Mouse (Mus musculus): ENCODE data around the gene Ecd.

The Ecd gene

DNA sequence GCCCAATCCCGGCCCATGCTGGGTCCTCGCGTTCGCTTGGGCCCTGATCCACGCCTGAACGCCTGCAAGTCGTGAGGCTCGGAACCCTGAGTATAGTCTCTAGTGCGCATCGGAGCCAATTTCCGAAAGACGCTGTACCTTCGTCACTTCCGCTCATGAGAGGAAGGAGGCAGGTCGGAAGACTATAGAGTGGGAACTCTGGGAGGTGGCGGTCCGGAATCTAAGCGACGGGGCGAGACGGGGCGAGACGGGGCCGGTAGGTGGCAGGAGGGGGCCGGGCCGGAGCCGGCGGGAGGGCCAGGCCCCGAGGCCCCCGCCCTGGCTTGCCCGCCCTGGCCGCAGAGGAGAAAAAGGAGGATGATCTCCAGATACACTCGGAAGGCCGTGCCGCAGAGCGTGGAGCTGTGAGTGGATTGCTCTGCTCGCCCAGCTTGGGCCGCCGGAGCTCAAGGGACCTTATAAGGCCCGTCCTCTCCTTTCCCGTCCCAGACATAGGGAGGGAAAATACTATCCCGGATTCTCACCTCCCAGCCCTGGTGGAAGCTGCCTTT, at the start of gene Ecd, which contains the start of gene Fam149b:
Gene Ecd (minus strand): TSS at position 131 of the 551 bp plus-strand sequence.
Gene Fam149b (plus strand): TSS at position 172 of the 551 bp plus-strand sequence.
- peak; percentile 95 for DNase-seq

DNA sequence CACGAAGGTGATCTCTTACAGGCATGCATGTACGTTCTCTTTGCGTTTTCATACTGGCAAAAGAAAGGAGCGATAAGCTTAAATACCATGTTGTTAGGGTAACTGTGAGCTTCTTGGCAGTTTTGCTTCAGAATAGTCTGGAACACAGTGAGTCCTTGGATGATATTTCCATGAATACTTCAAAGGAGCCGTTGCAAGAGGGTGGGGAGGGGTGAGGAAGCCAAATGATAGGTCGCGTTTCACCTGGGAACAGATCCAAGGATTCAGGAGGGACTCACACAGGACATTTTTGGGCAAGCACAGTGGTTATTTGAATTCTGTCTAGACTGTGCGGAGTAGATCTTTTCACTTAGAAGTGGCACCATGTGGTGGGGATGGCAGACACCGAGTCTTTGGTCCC, 49.3 kb upstream of the Ecd start:
- no peak for DNase-seq

DNA sequence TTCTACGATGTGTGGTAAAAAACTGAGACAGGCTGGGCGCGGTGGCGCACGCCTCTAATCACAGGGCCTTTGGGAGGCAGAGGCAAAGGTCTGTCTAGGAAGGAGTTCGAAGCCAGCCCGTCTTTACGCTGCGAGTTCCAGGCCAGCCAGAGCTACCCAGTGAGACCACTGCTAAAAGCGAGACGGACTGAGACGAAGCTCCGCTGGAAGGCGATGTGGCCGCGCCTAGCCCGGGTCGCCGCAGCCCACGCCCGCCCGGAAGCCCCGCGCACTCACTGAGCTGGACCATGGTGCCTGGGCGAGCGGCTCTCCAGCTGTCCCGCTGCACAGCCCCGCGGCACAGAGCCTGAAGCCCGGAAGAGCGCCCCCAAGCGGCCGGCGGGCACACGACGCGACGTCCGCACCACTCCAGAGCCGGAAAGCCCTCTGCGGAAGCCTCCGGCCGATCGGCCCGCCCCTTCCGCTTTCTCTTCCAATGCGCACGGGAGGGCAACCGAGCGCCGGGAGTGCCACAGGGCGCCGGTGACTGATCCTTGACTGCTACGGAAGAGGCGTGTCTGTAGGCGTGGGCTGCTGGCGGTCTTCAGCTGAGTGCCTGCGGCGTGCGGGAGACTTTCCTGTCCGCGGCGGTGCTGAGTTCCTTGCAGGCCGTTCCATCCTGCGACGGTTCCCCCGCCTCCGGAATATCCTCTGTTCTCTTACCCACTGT, 45.4 kb upstream of the Ecd start, which contains the start of gene Mrps16:
Gene Mrps16 (minus strand): TSS at position 430 of the 709 bp plus-strand sequence.
- DNase-seq: peak; percentile 94

DNA sequence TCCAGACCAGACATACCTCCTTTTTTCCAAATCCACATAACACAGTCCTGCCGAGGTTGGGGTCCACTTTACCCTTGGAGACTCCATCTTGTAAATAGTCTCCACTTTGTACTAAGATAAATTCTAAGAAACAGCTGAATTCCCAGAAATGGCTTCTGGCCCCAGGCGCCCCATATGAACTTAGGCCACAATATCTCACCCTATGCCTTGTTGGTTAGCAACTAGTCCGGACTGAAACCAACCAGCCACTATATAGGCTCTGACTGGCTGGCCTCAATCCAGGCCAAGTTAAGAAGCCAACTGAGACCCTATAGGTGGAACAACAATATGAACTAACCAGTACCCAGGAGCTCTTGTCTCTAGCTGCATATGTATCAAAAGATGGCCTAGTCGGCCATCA, 44.4 kb upstream of the Ecd start:
- DNase-seq: no peak

DNA sequence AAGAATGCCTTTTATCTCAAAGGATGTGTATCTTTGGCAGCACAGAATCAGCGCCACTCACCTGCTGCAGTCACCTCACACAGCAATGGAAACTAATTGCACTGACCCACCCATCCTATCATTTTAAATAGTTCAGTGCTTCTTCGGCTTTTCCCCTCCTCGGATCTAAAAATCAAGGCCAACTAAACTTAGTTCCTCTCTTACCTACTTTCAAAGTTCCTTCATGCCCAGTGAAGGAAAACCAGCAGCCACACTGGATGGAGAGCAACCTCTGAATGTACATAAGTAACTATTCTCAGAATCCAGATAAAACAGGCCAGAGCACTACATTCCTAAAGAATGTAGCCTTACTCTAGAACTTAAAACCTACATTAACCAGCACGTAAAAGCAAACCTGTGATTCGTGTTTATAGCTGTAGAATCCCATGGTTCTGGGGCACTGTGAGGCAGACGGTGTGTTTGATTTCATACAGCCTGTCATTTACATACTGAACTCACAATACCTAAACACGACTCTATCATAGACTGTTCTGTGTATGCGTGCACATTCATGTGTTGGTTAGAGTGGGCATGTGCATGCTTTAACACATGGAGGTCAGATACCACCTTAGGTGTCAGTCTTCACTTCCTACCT, 41.6 kb upstream of the Ecd start:
- no peak for DNase-seq

DNA sequence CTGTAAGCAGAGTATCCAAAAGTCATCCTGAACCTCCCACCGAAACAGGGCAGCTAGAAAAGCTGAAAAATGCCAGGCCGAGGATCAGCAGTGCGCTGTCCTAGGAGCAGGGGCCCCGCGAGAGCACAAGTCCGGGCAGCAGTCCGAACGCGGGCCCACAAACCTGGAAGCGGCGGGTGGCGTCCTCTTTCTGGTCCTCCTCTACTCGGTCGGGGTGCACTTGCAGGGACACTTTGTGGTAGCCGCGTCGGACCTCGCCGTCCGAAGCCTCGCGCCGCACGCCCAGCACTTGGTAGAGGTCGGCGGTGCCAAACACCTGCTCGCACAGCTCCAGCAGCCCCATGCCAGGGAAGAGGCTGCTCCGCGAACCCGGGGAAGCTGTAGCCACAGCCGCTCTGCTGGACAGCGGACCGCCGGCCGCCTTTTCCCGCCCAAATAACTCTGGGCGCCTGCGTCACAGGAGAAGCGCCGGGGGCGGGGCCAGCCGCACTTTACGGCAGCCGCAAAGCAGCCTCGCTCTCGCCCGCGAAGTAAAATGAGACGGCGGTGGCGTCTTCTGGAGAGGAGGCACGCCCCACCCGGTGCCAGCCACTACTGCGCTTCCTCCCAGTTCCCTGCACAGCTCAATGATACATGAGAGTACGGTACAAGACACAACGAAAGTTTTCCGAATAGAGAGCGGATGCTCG, 40.7 kb upstream of the Ecd start, which contains the start of gene Dnajc9:
Gene Dnajc9 (minus strand): TSS at position 470 of the 689 bp plus-strand sequence.
- peak; percentile 97 for DNase-seq

DNA sequence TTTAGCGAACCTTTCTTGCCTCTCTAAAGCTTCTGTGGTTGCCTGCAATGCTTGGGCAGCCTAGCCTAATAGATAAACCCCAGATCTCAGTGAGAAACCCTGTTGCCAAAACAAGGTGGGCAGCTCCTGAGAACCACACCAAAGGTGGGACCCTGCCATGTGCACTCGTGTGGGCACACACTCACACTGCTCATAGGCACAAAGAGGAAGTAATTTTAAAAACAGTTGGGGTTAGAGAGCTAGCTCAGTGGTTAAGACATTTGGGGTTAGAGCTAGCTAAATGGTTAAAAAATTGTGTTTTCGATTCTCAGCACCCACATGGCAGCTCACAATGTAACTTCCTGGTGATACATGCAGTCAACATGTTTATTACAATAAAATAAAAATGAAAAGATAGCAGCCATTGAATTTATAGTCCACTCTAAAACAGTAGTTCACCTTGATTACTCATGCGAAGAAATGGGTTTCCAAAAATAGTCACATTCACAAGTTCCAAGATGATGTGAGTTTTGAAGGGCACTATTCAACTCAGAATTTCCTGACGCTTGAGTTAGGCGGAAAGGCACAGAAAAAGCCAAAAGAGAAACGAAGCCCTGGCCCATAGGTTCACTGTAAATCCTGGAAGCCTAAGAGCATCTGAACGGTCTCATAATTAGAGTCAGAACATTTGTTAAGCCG, 32.0 kb upstream of the Ecd start:
- DNase-seq: no peak

DNA sequence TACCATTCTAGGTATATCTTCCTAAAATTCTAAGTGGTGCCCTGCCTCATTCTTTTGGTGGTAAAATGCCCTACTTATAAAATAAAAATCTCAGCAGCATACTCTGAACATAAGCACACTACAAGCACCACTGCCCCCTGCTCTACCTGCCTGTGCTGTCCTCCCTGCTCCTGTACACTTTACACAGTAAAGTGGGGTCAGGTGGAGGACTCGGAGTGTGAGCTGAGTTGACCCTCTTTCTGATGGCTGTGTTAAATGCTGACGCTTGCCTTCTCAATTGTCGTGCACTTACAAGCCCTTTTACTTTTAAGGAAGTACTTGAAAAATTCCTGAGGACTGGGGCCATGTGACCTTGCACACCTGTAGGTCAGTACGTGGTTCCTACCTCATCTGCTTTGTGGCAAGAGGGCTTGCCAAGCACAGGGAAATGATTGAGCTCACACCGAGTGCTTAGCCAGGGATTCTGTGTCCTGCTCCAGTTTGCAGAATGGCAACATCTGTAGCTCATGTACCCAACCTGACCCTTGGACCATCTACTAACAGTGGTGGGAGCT, 31.2 kb upstream of the Ecd start:
- DNase-seq: peak; percentile 12

DNA sequence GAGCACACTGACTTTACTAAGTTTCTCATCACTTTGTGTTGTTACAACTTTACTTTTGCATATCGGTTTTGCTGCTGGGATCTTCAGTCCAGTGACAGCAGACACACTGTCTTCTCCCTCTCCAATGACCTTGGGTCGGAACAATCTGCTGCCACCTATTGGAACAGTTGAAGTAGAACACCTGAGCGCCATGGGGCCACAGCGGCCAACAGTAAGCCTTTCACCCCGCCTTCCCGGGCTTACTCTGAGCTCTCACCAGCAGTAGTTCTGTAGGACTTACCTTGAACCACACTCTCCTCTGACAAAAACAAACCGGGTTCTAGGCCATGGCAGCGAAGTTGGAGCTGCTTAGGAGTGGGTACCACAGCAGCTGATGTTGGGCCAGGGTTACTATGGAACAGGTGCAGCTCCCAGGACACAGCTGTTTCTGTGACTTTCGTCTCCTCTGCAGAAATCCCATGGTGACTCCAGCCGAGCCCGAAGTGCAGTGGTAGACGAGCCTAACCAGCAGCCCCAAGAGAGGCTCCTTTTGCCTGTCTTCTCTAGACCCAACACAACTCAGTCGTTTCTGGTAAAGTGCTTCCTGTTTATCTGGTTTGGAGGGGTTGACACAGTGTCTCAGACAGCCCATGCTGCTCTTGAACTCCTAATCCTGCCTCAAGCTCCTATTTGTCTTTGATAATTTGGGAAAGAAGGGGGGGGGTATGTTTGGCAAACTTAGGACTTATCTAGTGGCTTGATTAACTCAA, 30.6 kb upstream of the Ecd start:
- DNase-seq: peak; percentile 58

DNA sequence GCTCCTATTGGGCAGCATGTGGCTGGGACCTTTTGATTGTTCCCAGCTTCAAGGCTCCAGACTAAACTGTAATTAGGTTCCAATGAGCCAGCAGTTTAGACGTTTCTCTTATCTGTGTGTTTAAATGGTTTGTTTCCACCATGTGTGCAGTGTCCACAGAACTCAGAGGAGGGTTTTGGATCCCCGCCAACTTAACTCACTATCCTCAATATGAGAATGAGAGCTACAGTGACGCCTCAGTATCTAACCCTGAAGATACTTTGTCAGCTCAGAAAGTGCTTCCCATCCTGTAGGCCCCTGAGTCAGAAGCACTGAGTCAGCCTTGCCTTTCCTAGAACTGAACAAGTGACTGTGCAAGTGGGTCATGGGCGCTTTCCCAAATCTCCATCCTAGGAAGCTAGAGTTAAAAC, 29.2 kb upstream of the Ecd start:
- no peak for DNase-seq

DNA sequence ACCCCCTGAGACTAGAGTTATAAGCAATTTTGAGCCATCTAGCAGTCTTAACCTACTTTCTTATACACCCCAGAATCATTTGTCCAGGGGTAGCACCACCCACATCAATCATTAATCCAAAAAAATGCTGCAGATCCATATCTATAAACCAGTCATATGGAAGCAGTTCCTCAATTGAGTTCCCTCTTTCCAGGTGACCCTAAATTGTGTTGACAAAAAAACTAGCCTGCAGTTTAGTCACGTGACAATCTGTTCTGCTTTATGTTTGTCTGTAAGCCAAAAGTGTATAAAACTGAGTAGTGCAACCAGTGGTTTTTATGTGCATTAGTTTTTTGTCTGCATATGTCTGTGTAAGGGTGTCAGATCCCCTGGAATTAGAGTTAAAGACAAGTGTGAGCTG, 23.9 kb upstream of the Ecd start:
- DNase-seq: no peak

DNA sequence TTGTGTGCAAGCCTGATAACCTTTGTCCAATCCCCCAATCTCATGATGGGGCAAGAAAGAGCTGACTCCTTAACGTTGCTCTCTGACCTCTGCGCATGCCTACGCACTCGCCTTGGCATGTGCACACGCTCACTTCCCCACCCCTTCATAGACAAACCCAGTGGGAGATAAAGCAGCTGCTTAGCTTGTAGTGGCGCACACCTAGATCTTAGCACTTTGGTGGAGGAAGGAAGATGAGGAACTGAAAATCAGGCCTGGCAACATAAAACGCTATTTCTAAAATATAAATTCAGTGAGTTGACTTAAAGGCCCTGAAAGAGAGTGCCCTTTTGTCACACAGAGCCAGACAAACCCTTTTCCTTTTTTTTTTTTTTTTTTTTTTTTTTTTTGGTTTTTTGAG, 22.9 kb upstream of the Ecd start:
- no peak for DNase-seq

DNA sequence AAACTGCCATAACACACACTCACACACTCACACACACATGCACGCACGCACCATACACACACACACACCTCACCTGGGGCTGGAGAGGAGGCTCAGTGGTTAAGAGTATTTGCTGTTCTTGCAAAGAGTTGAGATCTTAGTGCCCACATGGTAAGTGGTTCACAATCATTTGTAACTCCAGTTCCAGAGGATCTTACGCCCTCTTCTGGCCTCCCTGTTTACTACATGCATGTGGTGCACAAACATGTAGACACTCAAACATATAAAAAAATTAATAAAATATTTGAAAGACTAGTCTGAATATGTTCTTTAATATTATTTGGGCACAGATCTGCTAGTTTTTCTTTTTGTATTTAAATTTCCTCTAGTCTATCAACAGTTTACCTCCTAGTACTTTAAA, 20.4 kb upstream of the Ecd start:
- DNase-seq: no peak

DNA sequence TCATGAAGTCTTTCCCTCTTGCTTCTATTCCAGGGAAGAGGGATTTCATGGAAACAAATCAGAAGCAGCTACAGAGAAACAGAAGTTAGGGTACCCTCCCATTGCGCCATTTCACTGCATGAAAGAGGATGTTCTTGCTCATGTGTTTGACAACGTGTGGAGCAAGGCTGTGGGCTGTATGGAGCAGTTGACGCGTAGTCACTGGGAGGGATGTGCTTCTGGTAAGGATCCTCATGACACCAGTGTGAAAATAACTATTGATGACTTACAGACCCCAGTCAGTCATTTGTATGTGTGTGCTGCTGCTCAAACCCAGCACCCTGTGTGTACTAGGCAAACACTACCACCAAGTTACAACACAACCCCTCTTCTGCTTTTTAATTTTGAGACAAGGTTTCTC, 15.3 kb upstream of the Ecd start:
- no peak for DNase-seq

DNA sequence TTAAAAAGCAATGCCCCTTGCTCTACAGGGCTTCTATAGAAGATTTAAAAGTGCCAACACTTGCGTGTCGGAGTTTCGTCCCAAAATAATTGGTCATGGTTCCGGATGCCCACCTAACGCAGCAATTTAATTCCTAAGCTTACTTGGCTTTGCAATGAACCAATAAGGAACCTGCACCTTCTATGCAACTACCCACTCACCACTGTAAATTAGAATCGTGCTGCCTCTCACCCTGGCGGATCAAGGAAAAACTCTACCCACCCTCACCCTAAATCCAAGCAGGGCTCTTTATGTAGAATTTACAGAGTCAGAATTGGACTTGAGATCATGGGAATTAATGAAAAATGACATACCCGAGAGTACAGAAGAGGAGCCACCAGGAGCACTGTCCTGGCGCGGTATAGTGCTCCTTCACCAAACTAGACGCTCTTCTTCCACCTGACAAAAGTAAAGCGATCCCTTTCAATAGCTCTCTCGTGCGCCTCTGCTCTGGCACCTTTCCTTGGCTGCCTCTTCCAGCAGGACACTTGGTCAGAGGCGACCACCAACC, 405 bp downstream of the Ecd start:
- no peak for DNase-seq

DNA sequence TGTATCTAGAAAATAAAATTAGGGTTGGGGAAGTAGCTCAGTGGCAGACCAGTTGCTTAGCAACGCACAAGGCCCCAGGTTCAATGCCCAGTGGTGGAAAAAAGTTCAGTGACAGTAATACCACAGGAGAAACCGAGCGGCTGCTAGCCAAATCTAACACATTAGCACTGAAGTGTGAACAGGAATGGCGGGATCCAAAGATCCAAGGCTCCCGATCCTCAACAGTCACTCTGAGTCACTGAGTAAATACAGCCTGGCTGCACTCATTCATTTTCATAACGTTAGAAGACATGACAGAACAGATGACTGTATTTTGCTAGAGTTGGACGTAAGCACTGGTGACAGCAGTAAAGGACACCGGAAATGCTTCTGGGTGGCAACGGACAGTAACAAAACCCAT, 2.0 kb downstream of the Ecd start:
- no peak for DNase-seq

DNA sequence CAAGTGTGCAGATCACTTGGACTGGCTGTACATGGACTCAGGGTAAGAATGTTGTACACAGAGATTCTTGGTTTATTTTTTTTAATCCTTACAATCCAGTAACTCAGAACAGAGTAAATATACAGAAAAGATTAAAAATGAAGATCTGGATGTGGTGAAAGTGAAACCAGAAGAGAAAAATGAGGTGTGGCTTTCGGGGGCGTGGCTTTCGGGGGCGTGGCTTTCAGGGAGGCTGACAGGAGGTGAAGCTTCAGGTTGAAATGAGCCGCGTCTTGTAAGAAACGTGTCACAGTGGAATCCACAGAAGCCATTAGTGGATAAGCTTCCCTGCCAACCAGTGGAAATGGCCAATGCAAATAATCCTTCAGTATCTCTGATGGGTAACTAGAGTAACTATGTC, 7.1 kb downstream of the Ecd start:
- no peak for DNase-seq

DNA sequence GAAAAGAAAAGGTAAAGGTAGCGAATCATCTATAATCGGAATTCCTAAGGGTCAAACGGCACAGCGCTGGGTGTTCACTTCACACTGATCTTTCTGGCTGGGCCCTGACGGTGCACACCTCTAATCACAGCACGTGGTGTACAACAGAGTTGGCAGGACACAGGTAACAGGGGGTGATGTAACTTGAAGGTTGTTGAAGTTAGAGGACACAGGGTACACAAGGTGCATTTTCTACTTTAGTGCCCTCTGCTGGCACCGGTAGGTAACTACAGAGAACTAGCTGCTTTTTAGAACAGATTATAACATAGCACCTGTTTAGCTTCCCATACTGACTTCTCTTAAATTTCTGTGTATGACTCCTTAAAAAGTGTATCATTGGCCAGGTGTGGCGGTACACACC, 7.8 kb downstream of the Ecd start:
- DNase-seq: peak; percentile 31

DNA sequence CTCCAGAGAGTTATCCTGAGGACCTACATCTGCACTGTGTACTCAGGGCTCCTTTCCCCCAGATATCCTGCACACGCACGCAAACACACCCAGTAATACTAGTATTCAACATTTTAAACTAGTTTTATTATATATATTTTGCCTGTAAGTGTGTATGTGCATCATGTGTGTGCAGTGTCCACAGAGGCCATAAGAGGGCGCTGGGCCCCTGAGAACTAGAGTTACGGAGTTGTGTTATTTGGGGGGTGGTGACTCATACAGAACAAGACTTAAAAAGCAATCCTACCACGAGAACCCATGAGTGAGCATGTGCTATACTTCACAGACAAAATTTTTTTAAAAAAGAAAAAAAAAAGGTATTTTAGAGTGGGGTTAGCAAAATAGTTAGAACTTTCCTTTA, 8.5 kb downstream of the Ecd start:
- no peak for DNase-seq

DNA sequence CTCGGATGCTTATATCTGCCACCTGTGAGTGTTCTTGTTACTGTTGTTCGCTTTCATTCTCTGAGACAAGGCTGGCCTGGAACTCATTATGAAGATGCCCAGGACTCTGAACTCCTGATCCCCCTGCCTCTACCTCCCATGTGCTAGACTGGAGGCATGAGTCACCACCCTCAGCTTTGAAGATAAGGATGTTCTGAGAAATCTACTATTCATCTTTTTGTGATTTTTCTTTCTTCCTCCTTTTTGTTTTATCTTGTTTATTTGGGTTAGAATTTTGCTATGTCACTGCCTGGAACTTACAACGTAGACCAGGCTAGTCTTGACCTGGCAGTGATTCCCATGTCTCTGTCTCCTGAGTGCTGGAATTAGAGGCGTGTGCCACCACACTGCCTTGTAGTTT, 16.6 kb downstream of the Ecd start:
- DNase-seq: no peak

DNA sequence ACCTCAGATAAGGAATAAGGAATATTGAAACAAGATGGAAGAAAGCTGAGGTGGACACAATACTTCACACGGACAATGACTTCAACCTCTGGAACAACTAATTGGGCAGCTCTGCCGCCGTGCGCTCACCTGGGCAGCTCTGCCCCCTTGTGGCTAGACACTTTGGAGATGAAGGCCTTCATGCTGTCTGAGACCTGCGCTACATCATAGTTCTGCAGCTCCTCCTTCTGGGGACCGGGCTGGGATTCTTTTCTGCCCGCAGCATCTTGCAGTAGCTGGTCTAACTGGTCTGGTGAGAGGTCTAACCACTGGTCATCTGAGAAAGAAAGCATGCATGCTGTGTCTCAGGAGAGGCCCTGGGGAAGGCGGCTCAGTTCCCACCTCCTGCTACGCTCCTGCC, 19.4 kb downstream of the Ecd start:
- peak; percentile 27 for DNase-seq

DNA sequence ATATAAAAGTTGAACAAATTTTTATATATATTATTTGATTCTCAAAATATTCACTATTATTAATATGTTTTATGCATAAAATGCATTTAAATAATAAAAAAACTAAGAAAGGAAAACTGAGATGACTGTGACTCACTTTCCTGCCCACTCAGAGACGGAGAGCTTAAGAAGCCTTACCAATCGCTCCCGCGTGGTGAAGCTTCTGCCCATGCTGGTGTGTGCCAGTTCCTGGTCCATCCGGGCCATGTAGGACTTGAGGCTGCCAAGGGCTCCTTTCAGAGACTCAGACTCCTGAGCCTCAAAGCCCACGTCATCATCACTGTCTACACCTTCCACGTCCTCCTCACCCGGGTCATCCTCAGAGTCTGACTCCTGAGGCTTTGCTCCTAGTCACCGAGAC, 23.7 kb downstream of the Ecd start:
- no peak for DNase-seq
